Mouse (Mus musculus) G1E (cell line): Measurements from ENCODE around the gene Nod1. TPM values are rescaled to one million over a fixed set of nuclear protein-coding genes. Genes with fewer than 3 reads are reported as not detected.

ENCODE experiments used
- ATAC-seq: 2 replicates; pipeline ENCODE4 v1.8.0; 2016; ENCODE audit warnings: mild to moderate bottlenecking; ENCODE audit not compliant: insufficient number of reproducible peaks, poor library complexity, low FRiP score, severe bottlenecking; ENCODE audit errors: extremely low read depth
- DNase-seq: peaks from one replicate; pipeline ENCODE4 v3.0.0; 2012; ENCODE audit warnings: low spot score
- H3K27me3 ChIP-seq: 2 replicates; pipeline ENCODE4 v1.6.1; 2012; ENCODE audit warnings: mild to moderate bottlenecking, low read length, inconsistent platforms; ENCODE audit not compliant: insufficient read depth
- H3K36me3 ChIP-seq: replicated peaks from 2 replicates; pipeline ENCODE3; 2012; ENCODE audit warnings: mild to moderate bottlenecking, inconsistent platforms
- H3K4me1 ChIP-seq: 2 replicates; pipeline ENCODE4 v1.6.1; 2012; ENCODE audit warnings: low read depth, low read length, inconsistent platforms, mixed read lengths; ENCODE audit not compliant: insufficient read depth
- H3K4me3 ChIP-seq: 2 replicates; pipeline ENCODE4 v1.5.1; 2012; ENCODE audit warnings: low read depth, mild to moderate bottlenecking, inconsistent platforms, low read length, moderate library complexity, mixed read lengths
- H3K9me3 ChIP-seq: replicated peaks from 2 replicates; pipeline ENCODE4 v1.6.1; 2012; ENCODE audit warnings: inconsistent platforms
- CTCF ChIP-seq: IDR thresholded peaks from 2 replicates; pipeline ENCODE4 v1.5.1; 2012; ENCODE audit warnings: low read depth, low read length, inconsistent platforms, mixed read lengths
- GATA1 ChIP-seq: IDR thresholded peaks from 2 replicates; pipeline ENCODE4 v1.6.1; 2012; ENCODE audit warnings: borderline replicate concordance, low read length, inconsistent platforms, mixed read lengths
- GATA2 ChIP-seq: IDR thresholded peaks from 2 replicates; pipeline ENCODE4 v1.6.1; 2012; ENCODE audit warnings: low read depth, low read length, inconsistent platforms, borderline replicate concordance
- POLR2AphosphoS5 ChIP-seq: IDR thresholded peaks from 2 replicates; pipeline ENCODE4 v1.6.1; 2012; ENCODE audit warnings: low read depth, low read length, inconsistent platforms; ENCODE audit not compliant: insufficient replicate concordance
- TAL1 ChIP-seq: conservative IDR thresholded peaks from 2 replicates; pipeline ENCODE4 v1.6.1; 2012; ENCODE audit warnings: low read depth, low read length, inconsistent platforms, mixed read lengths
- polyA plus RNA-seq: library from polyadenylated mRNA; stranded (reverse); fragments of >175 nt; gene quantifications from 2 replicates; pipeline ENCODE4 v1.2.3, GENCODE M21; 2012
- total RNA-seq, 2 experiments: library from RNA; stranded (forward) in 1 of 2; stranded (reverse) in 1 of 2; fragments of 200-1000 nt in 1 of 2; fragments of >200 nt in 1 of 2; fragmentation: Nextera tagmentation in 1 of 2; gene quantifications; 2 replicates each; pipeline ENCODE4 v1.2.3; 2014 to 2017

Gene Nod1
- total and polyA plus RNA-seq, 3 experiments, result 0.03 to 0.11 TPM; not detected in 1

GRCm38 (mm10) chr6:54936496-54936895 lies 35.9 kb downstream of the Nod1 start:
- ATAC-seq (no peak), DNase-seq (no peak)
- Histone ChIP-seq H3K4me1 (peaks cover 3% of the 10 kb centered on the region; the same call in 1 of the 2 replicates), H3K9me3 (no peaks in the 10 kb centered on the region), H3K36me3 (no peaks in the 10 kb centered on the region), H3K4me3 (no peak overlapping the region), H3K27me3 (peaks cover 8% of the 10 kb centered on the region; the same call in 1 of the 2 replicates)
- TF ChIP-seq CTCF (no peak), TAL1 (no peak), POLR2AphosphoS5 (no peak), GATA2 (no peak), GATA1 (no peak)

- H3K27me3 ChIP-seq, result peaks cover 8% of the 10 kb centered on the region; the same call in 1 of the 2 replicates
- H3K9me3 ChIP-seq, result no peaks in the 10 kb centered on the region
- DNase-seq (no peak), ATAC-seq (no peak)
- peaks cover 3% of the 10 kb centered on the region; the same call in 1 of the 2 replicates for H3K4me1 ChIP-seq
- no peak overlapping the region for H3K4me3 ChIP-seq
- no peak for TF ChIP-seq GATA2
- no peak for TF ChIP-seq TAL1
- no peak for TF ChIP-seq POLR2AphosphoS5
- no peaks in the 10 kb centered on the region for H3K36me3 ChIP-seq
These were observed 37.5 kb downstream of the Nod1 start for GRCm38 (mm10) chr6:54934930-54935329.

- TF ChIP-seq POLR2AphosphoS5, result no peak
- TF ChIP-seq GATA2, result no peak
- no peak for TF ChIP-seq TAL1
- TF ChIP-seq CTCF, result no peak
- TF ChIP-seq GATA1, result no peak
- H3K27me3 ChIP-seq, result peaks cover 8% of the 10 kb centered on the region; the same call in 1 of the 2 replicates
- no peaks in the 10 kb centered on the region for H3K36me3 ChIP-seq
- no peak overlapping the region for H3K4me3 ChIP-seq
- ATAC-seq (no peak), DNase-seq (no peak)
- H3K4me1 ChIP-seq, result peaks cover 3% of the 10 kb centered on the region; the same call in 1 of the 2 replicates
- H3K9me3 ChIP-seq, result no peaks in the 10 kb centered on the region
These were observed 38.1 kb downstream of the Nod1 start for GRCm38 (mm10) chr6:54934313-54934712.

- Histone ChIP-seq H3K4me1 (peaks cover 3% of the 10 kb centered on the region; the same call in 1 of the 2 replicates), H3K9me3 (no peaks in the 10 kb centered on the region), H3K4me3 (no peak overlapping the region), H3K36me3 (no peaks in the 10 kb centered on the region), H3K27me3 (peaks cover 8% of the 10 kb centered on the region; the same call in 1 of the 2 replicates)
- no peak for ATAC-seq
- TF ChIP-seq POLR2AphosphoS5 (no peak), TAL1 (no peak), GATA2 (no peak), GATA1 (no peak), CTCF (no peak)
- no peak for DNase-seq
These were observed 38.5 kb downstream of the Nod1 start for GRCm38 (mm10) chr6:54933866-54934265.

- peaks cover 3% of the 10 kb centered on the region; the same call in 1 of the 2 replicates for H3K4me1 ChIP-seq
- H3K9me3 ChIP-seq, result no peaks in the 10 kb centered on the region
- H3K4me3 ChIP-seq, result no peak overlapping the region
- ATAC-seq, result no peak
- no peaks in the 10 kb centered on the region for H3K36me3 ChIP-seq
- TF ChIP-seq GATA2, result no peak
- TF ChIP-seq POLR2AphosphoS5, result no peak
- no peak for TF ChIP-seq CTCF
- TF ChIP-seq GATA1, result no peak
- no peak for DNase-seq
- peaks cover 8% of the 10 kb centered on the region; the same call in 1 of the 2 replicates for H3K27me3 ChIP-seq
These were observed 39.2 kb downstream of the Nod1 start for GRCm38 (mm10) chr6:54933216-54933615.

GRCm38 (mm10) chr6:54932526-54932925 lies 39.9 kb downstream of the Nod1 start:
- ATAC-seq (no peak), DNase-seq (no peak)
- peaks cover 13% of the 10 kb centered on the region for H3K27me3 ChIP-seq
- peaks cover 3% of the 10 kb centered on the region; the same call in 1 of the 2 replicates for H3K4me1 ChIP-seq
- H3K9me3 ChIP-seq, result no peaks in the 10 kb centered on the region
- H3K4me3 ChIP-seq, result no peak overlapping the region
- H3K36me3 ChIP-seq, result no peaks in the 10 kb centered on the region
- TF ChIP-seq GATA2, result no peak
- TF ChIP-seq TAL1, result no peak
- no peak for TF ChIP-seq CTCF
- no peak for TF ChIP-seq POLR2AphosphoS5
- no peak for TF ChIP-seq GATA1

- peaks cover 3% of the 10 kb centered on the region; the same call in 1 of the 2 replicates for H3K4me1 ChIP-seq
- no peak for ATAC-seq
- H3K4me3 ChIP-seq, result no peak overlapping the region
- no peaks in the 10 kb centered on the region for H3K9me3 ChIP-seq
- no peak for TF ChIP-seq GATA2
- TF ChIP-seq TAL1, result no peak
- peaks cover 17% of the 10 kb centered on the region for H3K27me3 ChIP-seq
- no peak for DNase-seq
- H3K36me3 ChIP-seq, result no peaks in the 10 kb centered on the region
These were observed 40.8 kb downstream of the Nod1 start for GRCm38 (mm10) chr6:54931641-54932040.
